Comparison of ENCODE assay signal across 8 mouse cellular contexts in the genomic region with DNA sequence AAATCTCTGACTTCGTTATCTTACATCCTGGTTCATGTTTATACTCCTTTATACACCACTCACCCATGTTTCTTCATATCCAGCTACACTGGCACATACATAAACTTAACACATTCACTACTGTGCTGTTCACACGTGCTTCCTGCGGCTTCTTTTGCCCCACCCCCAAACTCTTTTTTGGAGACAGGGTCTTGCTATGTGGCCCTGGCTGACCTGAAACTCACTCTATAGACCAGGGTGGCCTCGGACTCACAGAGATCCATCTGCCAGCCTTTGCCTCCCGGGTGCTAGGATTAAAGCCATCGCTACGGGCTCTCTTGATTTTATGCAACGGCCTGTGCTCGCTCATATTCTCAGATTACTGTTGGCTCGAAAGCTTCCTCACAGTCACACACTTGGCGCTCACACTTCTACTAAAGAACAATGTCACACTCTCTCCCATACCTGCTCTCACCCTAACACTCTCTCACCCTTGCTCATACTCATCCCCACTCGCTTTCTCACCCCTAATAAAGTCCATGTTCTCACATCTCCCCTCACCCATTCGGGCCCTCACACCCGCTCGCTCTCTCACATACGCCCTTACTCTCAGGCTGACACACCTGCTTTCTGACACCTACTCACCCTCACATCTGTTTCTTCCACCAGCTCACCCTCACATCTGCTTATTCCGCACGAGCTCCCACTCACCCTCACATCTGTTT. TPM values are rescaled to one million over a fixed set of nuclear protein-coding genes. Genes with fewer than 3 reads are reported as not detected.
A peak's percentile ranks its signal among the peaks of the same experiment; 100 is the strongest.
DNase-seq lines count a peak whose midpoint lies in the region; ATAC-seq and TF ChIP-seq lines count a peak whose summit lies in the region.

No protein-coding gene starts in this region.

- peaks cover 18% of the 10 kb centered on the region for H3K79me2 ChIP-seq in C2C12 (ENCODE audit: control insufficient read depth, insufficient read depth)

- ATAC-seq in heart, embryonic 14.5 days (ENCODE audit: insufficient number of reproducible peaks, insufficient read depth, low FRiP score, low read depth), result no peak
- no peak; the same call in 1 of the 2 replicates for ATAC-seq in hindbrain, postnatal 0 days
- peak; percentile 45; the same call in 1 of the 2 replicates for ATAC-seq in midbrain, embryonic 12.5 days (ENCODE audit: low FRiP score, low read depth)

- H3K27ac ChIP-seq in heart, embryonic 14.5 days (replicated peaks in 1 of 2; ENCODE audit: control insufficient read depth in 1 of 2, insufficient read depth in 1 of 2, low read depth in 2 of 2, low read length in 2 of 2), result peak overlapping the region; percentile 61 to 79
- peak overlapping the region; percentile 83 for H3K27ac ChIP-seq in hindbrain, postnatal 0 days
- peak overlapping the region; percentile 73 for H3K27ac ChIP-seq in midbrain, embryonic 12.5 days (replicated peaks)

- peak overlapping the region; percentile 72 for H3ac ChIP-seq in C2C12 (ENCODE audit: control insufficient read depth, insufficient read length, low read depth)

- no peaks in the 10 kb centered on the region for H3K9me3 ChIP-seq in heart, embryonic 14.5 days (ENCODE audit: control insufficient read depth, low read length)
- no peaks in the 10 kb centered on the region for H3K9me3 ChIP-seq in hindbrain, postnatal 0 days (ENCODE audit: low read length)
- H3K9me3 ChIP-seq in midbrain, embryonic 12.5 days, result no peaks in the 10 kb centered on the region

- H3K36me3 ChIP-seq in heart, embryonic 14.5 days (ENCODE audit: control insufficient read depth, insufficient read depth, low read length), result no peaks in the 10 kb centered on the region
- no peaks in the 10 kb centered on the region for H3K36me3 ChIP-seq in C2C12 (ENCODE audit: control insufficient read depth, insufficient read depth)
- H3K36me3 ChIP-seq in hindbrain, postnatal 0 days (ENCODE audit: insufficient read depth, low read length), result no peaks in the 10 kb centered on the region
- no peaks in the 10 kb centered on the region for H3K36me3 ChIP-seq in midbrain, embryonic 12.5 days

- H3K79me3 ChIP-seq in C2C12 (ENCODE audit: low read depth), result peaks cover 10% of the 10 kb centered on the region

- peak overlapping the region; percentile 59 to 75 for H3K4me3 ChIP-seq in heart, embryonic 14.5 days (ENCODE audit: control insufficient read depth in 1 of 2, insufficient read depth in 1 of 2, low read depth in 1 of 2, low read length in 2 of 2)
- peak overlapping the region; percentile 44 for H3K4me3 ChIP-seq in C2C12 (ENCODE audit: insufficient read depth, poor library complexity, severe bottlenecking)
- H3K4me3 ChIP-seq in hindbrain, postnatal 0 days (ENCODE audit: low read length), result peak overlapping the region; percentile 68
- peak overlapping the region; percentile 76 for H3K4me3 ChIP-seq in midbrain, embryonic 12.5 days

- DNase-seq in heart, adult 8-10 months (ENCODE audit: low spot score), result no peak
- DNase-seq in cerebellum, adult 9-11 months, result peak; percentile 72
- no peak for DNase-seq in hindbrain, postnatal 0 days (ENCODE audit: low spot score)
- DNase-seq in left cerebral cortex, adult 9 months (ENCODE audit: low spot score in 2 of 2), result no peak
- no peak for DNase-seq in c-Kit-positive CD71-positive TER-119-positive erythroid progenitor cells, embryonic 14.5 days (ENCODE audit: low spot score)

- WGBS in heart, embryonic 14.5 days, result 11% methylated on average over 18 of the region's 18 CpGs
- 19% methylated on average over 18 of the region's 18 CpGs for WGBS in hindbrain, postnatal 0 days
- 16% methylated on average over 18 of the region's 18 CpGs for WGBS in midbrain, embryonic 12.5 days

- H3K27me3 ChIP-seq in heart, embryonic 14.5 days (ENCODE audit: control insufficient read depth, insufficient read depth, low read length), result no peaks in the 10 kb centered on the region
- H3K27me3 ChIP-seq in C2C12 (ENCODE audit: control insufficient read depth, insufficient read depth, insufficient read length), result no peaks in the 10 kb centered on the region
- H3K27me3 ChIP-seq in hindbrain, postnatal 0 days (ENCODE audit: insufficient read depth, low read length), result no peaks in the 10 kb centered on the region
- 0 out of 2 replicates have a peak, but pooled peaks cover 6% of the 10 kb centered on the region for H3K27me3 ChIP-seq in midbrain, embryonic 12.5 days

- H3K4me2 ChIP-seq in heart, embryonic 14.5 days (ENCODE audit: low read length), result peak overlapping the region; percentile 91
- H3K4me2 ChIP-seq in hindbrain, postnatal 0 days (ENCODE audit: low read depth, low read length), result peak overlapping the region; percentile 86
- peak overlapping the region; percentile 74 for H3K4me2 ChIP-seq in midbrain, embryonic 12.5 days (replicated peaks)

- peaks cover 7 to 19% of the 10 kb centered on the region in 2 experiments for H3K4me1 ChIP-seq in heart, embryonic 14.5 days (ENCODE audit: control insufficient read depth in 2 of 2, insufficient read depth in 2 of 2, low read length in 2 of 2)
- H3K4me1 ChIP-seq in hindbrain, postnatal 0 days (ENCODE audit: insufficient read depth, low read length), result peaks cover 19% of the 10 kb centered on the region
- H3K4me1 ChIP-seq in midbrain, embryonic 12.5 days, result peaks cover 20% of the 10 kb centered on the region

- no peak for TF ChIP-seq CTCF in C2C12 (IDR thresholded peaks at IDR 0.05; ENCODE audit: control insufficient read depth, insufficient read depth, insufficient read length)
- no peak for TF ChIP-seq CTCF in hindbrain, postnatal 0 days (IDR thresholded peaks at IDR 0.05; ENCODE audit: low read depth)

- peak overlapping the region; percentile 89 for H3K9ac ChIP-seq in heart, embryonic 14.5 days (ENCODE audit: low read length)
- H3K9ac ChIP-seq in hindbrain, postnatal 0 days (replicated peaks; ENCODE audit: low read length), result peak overlapping the region; percentile 81
- H3K9ac ChIP-seq in midbrain, embryonic 12.5 days (replicated peaks), result peak overlapping the region; percentile 83

TF ChIP-seq in C2C12, 6 proteins besides CTCF, POLR2A, EP300 and RAD21:
- no peak for TF ChIP-seq MAX (IDR thresholded peaks at IDR 0.05)
- no peak for TF ChIP-seq MYOD1 (IDR thresholded peaks at IDR 0.05; ENCODE audit: control insufficient read depth, insufficient read length, low read depth)
- no peak for TF ChIP-seq USF1 (IDR thresholded peaks at IDR 0.05; ENCODE audit: low read depth)
- no peak for TF ChIP-seq FOSL1 (IDR thresholded peaks at IDR 0.05; ENCODE audit: insufficient read depth, low read length, poor library complexity, severe bottlenecking)
- no peak for TF ChIP-seq CEBPB (IDR thresholded peaks at IDR 0.05; ENCODE audit: low read depth)
- no peak for TF ChIP-seq MYOG (IDR thresholded peaks at IDR 0.05; ENCODE audit: control insufficient read depth, extremely low read depth, insufficient read length)
TF ChIP-seq in C2C12: peak in this region for 0.

RNA-seq across cellular contexts. Expression of a gene that starts 0.7 kb away (rescaled TPM):
- 32.5 and 33.3 TPM in 2 replicates for polyA plus RNA-seq in heart, embryonic 14.5 days (2014; fragmentation: Nextera tagmentation; extraction: Ambion mirVana)
- 10 to 100 TPM; 48.2 to 55.0 (median 50.3) TPM for total RNA-seq in heart, adult 8-10 months (2022)
- polyA plus RNA-seq in C2C12 (2012; fragmentation: generic; extraction: Trizol), result 27.4 TPM
- total RNA-seq in hindbrain, postnatal 0 days (2014; rRNA removed), result 34.2 and 55.2 TPM in 2 replicates
- polyA plus RNA-seq in hindbrain, postnatal 0 days (2015; fragmentation: Nextera tagmentation; extraction: Ambion mirVana), result 47.8 and 48.3 TPM in 2 replicates
- polyA plus RNA-seq in midbrain, embryonic 12.5 days (2016; fragmentation: Nextera tagmentation; extraction: Ambion mirVana), result 29.3 and 30.2 TPM in 2 replicates

RNA-seq across cellular contexts. Expression of a gene that starts 23.0 kb away (rescaled TPM):
- polyA plus RNA-seq in heart, embryonic 14.5 days (2014; fragmentation: Nextera tagmentation; extraction: Ambion mirVana), result 48.1 and 49.9 TPM in 2 replicates
- 10 to 100 TPM; 55.2 to 65.5 (median 61.3) TPM for total RNA-seq in heart, adult 8-10 months (2022)
- polyA plus RNA-seq in C2C12 (2012; fragmentation: generic; extraction: Trizol), result 92.7 TPM
- 209 and 214 TPM in 2 replicates for total RNA-seq in hindbrain, postnatal 0 days (2014; rRNA removed)
- 110 and 115 TPM in 2 replicates for polyA plus RNA-seq in hindbrain, postnatal 0 days (2015; fragmentation: Nextera tagmentation; extraction: Ambion mirVana)
- polyA plus RNA-seq in midbrain, embryonic 12.5 days (2016; fragmentation: Nextera tagmentation; extraction: Ambion mirVana), result 109 and 113 TPM in 2 replicates
